Mouse (Mus musculus) heart, postnatal 0 days (tissue): ENCODE results near the gene Vwa5b1.

Experiments
- CTCF ChIP-seq: IDR thresholded peaks from 2 replicates; pipeline ENCODE4 v1.5.1; 2016; ENCODE audit warnings: antibody characterized with exemption, control low read depth, low read depth
- EP300 ChIP-seq: IDR thresholded peaks from 2 replicates; pipeline ENCODE4 v1.6.1; 2016; ENCODE audit warnings: antibody characterized with exemption, low read depth

- TF ChIP-seq CTCF (no peak), EP300 (no peak)
These were observed 12.5 kb upstream of the Vwa5b1 start for GRCm38 (mm10) chr4:138648096-138648635.
